Mouse (Mus musculus): Measurements from ENCODE around the gene Ap3d1.
A peak's percentile ranks its signal among the peaks of the same experiment; 100 is the strongest.

Gene Ap3d1

DNA sequence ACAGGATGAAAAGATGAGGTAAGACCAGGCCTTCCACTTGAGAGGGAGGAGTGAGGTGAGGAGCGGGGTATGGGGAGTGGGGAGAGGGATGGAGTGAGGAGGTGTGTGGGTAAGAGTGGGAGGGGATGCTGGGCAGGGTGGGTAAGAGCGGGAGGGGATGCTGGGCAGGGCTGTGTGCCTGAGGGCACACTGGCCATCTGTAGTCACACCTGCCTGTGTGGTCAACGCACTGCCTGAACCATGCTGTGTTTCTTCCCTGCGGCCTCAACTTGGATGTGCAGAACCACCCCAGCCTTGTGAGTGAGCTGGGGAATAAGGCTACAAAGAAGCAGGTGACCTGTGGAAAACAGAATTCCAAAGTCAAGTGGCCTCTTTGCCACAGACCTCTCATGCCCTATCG is 37.6 kb downstream of the Ap3d1 start:
- DNase-seq (ENCODE audit: low read depth, low spot score), result no peak

DNA sequence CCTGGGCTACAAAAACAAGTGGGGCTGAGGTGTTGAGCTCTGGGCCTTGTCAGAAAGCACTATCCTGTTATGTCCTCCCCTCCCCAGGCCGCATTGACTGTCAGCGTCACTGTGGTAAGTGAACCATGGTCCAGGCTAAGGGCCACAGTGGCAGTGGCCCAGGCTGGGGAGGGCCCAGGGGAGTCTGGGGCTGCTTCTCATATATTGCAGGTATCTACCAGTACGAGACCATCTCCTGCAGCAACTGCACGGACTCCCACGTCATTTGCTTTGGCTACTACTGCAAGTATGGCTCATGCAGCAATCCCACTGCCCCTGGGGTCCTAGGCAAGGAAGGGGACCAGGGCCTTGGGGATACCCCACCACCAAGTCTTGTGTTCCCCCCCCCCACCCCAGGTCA is 38.4 kb downstream of the Ap3d1 start:
- DNase-seq (ENCODE audit: low read depth, low spot score), result no peak

DNA sequence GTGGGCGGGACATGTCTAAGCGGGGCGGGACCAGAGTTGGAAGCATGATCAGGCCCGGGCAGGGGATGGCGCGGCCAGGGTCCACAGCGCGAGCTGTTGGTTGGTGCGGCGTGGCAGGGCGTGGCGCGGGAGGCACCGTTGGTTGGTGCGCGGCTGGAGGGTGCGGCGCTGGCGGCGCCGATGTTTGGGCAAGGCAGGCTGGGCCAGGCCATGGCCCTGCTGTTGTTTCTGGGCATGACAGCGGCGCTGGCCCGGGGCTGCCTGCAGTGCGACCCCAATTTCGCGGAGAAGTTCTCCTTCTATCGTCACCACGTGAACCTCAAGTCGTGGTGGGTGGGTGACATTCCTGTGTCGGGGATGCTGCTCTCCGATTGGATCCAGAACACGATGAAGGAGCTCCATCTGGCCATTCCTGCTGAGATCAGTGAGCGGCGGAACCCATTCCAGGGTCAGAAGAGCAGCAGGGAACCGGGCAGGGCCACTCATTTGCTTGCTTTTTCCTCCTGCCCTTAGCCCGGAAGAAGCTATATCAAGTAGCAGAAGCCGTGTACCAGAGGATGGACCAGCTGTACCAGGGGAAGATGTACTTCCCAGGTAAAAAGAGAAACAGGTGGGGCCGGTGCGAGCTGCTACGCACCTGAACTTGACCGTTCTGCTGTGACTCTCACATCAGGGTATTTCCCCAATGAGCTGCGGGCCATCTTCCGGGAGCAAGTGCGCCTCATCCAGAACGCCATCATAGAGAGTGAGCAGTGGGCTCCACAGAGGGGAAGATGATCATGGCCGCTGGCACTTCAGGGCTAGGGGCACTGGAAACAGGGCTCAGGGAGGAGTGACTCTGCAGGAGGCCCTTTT is 39.3 kb downstream of the Ap3d1 start:
- DNase-seq (ENCODE audit: low read depth, low spot score), result peak; percentile 94

DNA sequence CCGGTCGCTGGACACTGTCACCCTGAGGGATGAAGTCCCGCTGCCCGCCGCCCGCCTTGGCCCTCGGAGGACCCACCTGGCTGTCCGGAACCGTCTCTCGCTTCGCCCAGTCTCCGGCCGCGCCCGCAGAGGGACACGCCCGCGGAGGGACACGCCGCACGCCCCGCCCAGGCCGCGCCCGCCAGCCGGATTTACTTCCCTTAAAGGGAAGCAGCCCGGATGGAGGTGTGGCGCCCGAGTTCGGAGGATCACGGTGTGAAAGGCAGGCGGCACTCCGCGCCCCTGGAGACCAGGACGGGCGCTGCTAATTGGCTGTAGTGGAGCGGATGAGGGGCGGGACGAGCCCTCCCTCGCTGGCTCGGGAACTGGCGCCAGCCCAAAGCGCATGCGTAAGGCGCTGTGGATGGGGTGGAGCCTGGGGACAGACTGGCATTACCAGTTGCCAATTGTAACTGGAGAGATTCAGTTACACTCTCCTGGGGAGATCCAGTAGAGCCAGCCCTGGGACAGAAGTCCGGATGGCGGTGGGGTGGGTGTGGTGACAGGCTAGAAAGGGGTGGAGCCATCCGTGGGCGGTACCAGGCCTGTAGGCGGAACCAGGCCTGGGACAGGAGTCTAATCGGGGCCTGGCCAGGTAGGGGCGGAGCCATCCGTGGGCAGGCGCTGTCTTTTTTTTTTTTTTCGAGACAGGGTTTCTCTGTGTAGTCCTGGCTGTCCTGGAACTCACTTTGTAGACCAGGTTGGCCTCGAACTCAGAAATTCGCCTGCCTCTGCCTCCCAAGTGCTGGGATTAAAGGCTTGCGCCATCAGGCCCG is 40.1 kb downstream of the Ap3d1 start, which contains the start of the genes Mob3a and Izumo4:
Mob3a (minus strand) TSS at position 257 of the 815 bp plus-strand sequence.
Izumo4 (plus strand) TSS at position 464 of the 815 bp plus-strand sequence.
- peak; percentile 100 for DNase-seq (ENCODE audit: low read depth, low spot score)

DNA sequence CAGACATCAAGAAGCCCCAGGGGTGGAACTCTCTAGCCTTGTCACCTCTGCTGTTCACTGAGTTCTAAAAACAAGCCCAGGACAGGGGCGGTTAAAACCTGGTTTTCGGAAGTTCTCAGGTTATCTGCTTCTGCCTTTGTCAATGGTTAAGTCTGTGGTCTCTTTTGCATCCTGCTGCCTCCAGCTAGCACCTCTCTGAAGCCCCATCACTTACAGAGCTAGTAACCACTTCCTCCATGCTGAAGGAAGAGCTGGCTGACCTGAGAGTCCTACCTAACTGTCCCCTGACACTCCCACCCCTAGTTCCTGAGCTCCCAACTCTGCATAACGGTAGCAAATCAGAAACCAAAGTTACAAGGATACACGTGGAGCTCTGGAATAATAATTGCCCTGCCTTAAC is 41.3 kb downstream of the Ap3d1 start:
- no peak for DNase-seq (ENCODE audit: low read depth, low spot score)

DNA sequence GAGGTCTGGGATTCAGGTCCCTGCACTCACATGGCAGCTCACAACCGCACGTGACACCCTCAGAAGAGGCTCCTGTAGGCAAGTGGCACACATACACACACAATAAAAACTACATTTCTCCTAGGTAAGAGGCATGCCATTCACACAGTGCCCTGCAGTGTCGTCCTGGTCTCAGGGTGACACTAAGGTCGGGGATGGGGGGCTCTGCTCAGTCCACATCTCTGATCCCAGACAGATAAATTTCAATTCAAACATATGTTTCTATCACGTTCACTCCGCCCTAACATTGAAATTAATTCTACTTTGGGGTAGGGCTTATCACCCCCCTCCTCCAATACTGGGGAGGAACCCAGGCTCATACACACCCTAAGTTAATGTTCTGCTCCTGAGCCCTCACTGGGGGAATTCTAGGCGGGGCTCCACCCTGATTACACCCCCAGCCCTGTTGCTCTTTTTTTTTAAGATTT is 42.0 kb downstream of the Ap3d1 start:
- no peak for DNase-seq (ENCODE audit: low read depth, low spot score)

DNA sequence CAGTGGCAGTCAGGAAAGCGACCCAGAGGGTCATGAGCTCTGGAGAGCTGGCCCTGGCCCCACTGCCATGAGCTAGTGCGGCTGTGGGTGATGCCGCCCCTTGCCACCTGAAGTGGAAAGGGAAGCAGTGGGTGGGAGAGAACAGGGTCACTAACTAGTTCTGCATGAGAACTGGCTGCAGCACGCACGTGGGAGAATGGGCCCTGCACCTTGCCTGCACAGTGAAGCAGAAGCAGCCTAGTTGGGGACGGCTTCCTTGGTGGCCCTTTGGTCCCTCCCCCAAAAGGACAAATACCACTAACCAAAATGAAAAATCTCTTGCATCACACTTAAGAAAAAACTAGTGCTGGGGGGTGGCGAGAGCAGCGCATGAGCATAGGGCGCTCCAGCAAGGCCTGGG is 43.5 kb downstream of the Ap3d1 start:
- DNase-seq (ENCODE audit: low read depth, low spot score), result no peak

DNA sequence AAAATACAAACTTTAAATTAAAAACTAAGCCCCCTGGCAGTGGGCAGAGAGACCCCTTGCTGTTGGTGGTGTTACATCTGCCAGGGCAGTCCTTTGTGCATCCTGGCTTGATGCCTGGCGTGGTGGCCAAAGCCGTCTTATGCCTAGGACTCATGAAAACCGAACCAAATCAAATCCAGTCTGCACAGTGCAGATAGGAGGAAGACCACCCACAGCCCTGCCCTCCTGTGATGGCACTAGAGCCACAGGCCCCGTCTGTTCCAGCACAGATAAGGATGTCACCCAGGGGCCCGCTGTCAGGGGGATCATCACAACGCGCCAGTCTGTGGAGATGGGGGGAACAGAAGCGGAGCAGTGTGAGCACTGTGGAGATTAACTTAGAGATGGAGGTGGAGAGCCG is 44.3 kb downstream of the Ap3d1 start:
- no peak for DNase-seq (ENCODE audit: low read depth, low spot score)

DNA sequence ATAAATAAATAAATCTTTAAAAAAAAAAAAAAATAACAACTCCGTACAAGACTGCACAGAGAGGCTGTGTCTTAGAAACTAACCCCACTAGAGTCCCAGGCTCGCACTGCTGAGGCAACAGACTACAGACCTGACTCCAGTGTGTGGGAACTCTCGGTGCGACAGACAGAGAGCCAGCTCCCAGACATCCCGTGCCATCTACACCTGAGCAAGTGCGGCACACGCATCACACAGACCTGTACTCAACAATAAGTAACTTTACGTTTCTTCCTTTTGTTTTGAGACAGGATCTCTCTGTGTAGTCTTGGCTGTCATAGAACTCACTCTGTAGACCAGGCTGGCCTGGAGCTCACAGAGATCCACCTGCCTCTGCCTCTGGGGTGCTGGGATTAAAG is 44.7 kb downstream of the Ap3d1 start:
- no peak for DNase-seq (ENCODE audit: low read depth, low spot score)

DNA sequence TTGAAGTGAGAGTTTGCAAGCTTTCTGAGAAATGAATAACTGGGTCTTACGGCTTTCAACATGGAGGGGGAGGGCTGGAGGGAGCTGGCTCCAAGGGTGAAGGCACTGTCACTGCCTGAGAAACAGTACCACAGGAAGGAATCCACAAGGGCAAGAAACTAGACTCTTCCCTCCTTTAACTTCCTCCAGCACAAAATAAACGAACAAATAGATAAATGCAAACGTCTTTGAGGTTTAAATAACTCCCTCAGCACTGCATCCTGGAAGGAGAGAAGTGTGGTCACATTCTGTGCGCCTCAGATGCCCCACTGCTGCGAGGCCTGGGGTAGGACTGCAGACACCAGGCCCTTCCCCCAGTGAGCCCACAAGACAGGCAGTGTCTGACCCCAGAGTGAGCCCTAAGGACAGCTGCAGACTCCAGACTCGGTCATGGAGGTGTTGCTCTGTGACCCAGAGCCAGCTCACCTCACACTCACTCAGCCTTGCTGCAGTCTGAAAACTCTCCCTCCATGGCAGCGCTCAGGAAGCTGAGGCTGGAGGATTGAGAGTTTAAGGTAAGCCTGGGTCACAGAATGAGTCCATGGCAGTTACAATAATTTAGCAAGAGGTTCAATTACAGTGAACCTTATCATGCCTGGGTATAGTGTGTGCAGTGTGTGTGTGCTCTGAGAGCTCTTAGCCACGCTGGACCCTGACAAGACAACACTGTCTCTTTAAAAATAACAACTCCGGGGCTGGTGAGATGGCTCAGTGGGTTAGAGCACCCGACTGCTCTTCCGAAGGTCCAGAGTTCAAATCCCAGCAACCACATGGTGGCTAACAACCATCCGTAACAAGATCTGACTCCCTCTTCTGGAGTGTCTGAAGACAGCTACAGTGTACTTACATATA is 45.3 kb downstream of the Ap3d1 start:
- no peak for DNase-seq (ENCODE audit: low read depth, low spot score)

DNA sequence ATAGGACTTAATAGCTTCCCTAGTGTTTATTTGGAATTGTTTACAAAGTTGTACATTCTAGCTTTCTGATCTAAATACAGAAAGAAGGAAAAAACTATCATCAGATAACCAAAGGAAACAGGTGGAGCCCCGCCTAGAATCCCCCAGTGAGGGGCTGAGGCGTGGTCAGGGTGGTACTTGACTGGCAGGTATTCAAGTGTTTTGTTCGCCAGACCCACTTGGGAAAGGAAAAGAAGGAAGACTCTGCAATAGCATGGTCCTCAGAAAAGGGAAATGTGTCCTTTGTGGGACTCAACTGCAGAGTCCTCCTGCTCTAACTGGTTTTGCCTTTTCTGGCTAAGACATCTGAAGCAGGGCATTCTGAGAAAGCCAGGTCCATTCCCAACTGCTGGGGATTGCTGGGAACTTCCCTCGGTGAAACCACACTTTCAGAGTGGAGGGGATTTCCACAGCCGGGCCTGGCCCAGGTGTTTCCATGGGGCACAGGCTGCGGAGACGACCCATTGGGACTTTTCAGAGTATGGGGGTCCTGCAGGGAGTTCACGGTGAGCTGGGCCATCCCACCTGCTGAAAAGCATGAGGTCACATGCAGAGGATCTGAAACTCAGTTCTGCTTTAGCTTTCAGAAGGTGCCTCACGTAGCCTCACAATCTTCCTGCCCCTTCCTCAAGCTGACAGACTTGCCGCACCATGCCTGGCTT is 46.1 kb downstream of the Ap3d1 start:
- DNase-seq (ENCODE audit: low read depth, low spot score), result no peak

DNA sequence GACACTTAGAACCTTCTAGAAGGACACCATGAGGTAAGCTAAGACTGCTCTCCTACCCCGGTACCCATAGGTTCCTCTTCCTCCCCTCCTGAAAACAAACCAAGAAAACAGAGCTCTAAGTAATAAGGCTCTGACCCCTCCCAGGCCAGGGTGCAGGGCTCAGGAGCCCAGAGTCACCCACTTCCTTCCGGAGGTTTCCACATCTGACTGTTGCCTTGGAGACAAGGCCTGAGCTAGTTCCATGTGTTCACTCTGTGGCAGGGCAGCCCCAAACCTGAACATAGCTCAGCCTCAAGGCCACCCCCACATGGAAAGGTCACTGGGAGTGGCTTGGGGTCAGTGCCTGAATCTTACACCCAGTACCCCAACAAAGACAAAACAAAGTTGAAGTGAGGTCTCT is 46.9 kb downstream of the Ap3d1 start:
- no peak for DNase-seq (ENCODE audit: low read depth, low spot score)

DNA sequence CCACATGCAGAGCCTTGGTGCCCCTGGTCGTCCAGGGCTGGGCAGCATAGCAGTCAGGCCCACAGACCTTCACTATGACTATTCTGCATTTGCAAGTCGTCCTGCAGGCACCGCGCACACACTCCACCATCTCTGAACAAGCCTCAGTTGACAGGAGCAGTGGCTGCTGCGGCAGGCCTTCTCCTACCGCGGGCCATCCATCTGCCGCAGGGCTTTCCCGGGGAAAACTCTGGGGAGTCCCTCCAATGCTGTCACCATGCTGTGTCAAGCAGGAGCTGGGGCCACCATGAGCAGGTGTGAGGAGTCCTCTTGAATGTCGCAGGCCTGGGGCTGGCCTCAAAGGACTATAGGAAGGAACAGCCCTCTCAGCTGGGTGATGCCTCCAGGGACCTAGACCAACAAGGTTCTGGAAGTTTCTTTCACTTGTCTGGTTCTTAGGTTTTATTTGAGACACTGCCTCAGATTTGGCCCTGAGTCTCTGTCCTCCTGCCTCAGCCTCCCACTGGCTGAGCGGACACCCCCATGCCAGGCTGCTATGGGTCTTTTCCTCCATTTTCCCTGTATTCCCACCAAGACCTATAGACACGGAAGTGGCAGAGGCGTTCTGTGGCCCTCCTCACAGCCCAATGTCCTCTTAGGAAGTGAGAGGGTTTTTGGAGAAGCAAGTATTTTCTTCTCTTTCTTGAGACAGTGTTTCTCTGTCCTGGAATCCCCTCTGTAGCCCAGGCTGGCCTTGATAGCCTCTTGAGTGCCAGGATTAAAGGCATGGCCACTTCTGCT is 47.7 kb downstream of the Ap3d1 start:
- no peak for DNase-seq (ENCODE audit: low read depth, low spot score)

DNA sequence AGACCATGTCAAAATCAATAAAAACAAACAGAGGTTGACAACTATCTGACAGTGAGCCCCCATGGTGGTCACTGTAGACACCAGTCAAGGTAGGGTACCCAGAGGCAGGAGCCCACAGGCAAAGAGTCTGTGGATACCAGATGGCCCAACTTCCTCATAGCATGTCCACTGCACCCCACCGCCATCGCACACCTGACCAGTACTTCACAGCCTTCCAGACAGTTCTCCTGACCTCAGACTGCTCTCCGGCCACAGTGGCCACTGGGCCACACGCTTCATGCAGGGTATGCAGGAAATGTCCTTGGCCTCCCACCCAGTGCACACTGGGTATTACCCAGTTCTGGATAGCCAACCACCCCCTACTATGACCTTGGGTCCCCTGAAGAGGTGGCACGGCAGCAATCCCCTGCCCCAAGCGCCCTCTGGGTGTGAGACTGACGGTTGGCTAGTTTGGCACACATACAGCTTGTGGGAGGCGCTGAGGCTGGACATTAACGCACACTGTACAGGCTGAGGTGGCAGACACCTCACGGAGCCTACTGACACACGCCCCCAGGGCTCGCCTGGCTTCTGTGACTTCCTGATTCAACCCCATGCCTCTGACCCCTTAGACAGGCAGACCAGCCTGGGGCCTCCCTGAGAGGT is 48.5 kb downstream of the Ap3d1 start:
- no peak for DNase-seq (ENCODE audit: low read depth, low spot score)

DNA sequence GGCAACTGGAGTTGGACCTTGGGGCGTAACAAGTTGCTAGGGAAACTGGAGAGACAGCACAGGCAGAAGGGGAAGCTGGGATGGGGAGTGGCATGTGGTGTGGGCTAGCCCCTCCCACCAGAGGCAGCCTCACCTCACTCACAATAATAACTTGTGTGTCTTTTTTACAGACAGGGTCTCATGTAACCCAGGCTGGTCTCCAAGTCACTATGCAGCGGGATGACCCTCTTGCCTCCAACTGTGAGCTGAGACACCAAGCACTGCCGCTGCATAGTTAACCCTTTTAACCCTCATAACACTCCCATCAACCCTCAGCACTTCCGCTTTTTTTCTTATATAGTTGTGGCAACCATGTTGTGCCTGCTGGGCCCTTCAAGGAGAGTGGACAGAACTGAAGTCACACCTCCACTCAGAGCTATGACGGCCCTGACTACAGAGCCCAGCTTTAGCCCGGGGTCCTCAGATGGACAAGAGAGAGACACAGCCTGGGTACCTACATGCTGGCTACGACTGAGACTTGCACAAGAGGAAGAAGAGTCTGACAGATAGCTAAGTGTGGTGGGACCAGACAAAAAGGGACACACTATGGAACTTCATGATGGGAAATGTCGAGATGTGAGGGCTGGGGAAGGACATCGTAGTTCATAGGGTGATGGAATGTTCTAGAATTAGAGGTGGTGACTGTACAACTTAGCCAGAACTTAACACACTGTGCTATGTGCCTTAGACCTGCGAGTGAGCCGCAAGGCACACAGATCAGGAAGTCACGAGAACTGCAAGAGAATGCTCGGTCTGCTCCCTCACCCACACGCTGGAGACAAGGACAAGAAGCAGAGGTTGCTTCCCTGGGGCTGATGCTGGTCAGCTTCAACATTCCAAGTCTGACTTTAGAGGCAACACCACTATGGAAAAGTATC is 49.6 kb downstream of the Ap3d1 start:
- DNase-seq (ENCODE audit: low read depth, low spot score), result no peak

DNA sequence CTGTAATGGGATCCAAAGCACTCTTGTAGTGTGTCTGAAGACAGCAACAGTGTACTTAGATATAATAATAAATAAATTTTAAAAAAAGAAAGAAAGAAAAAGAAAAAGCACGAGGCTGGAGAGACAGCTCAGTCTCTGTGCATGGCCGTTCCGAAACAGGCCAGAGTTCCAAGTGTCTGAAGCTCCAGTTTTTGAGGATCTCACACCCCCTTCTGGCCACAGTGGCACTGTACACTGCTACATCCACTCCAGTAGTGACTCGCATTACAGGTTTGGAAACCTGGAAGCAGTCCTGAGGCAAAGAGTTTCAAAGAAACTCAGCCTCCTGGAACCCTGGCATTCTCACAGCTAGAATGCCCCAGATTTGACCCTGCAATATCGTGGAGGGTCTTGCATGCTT is 54.2 kb downstream of the Ap3d1 start:
- peak; percentile 66 for DNase-seq (ENCODE audit: low read depth, low spot score)

DNA sequence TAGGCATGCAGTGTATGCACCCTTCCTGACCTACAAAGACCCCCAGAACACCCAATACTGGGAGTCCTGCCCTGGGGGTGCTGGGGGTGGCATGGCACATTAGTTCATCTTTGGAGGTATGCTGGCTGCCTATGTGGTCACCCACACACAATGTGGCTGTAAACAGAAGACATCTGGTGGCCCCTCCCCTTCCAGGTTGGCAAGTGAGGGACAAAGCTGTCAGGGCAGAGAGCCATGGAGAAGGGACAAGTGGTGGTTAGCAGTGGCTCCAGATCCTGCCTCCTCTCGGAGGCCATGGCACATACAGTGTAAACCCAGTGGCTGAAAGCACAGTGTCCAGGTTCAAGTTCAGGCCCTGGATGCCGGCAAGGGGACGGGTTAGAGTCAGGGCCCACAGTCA is 55.4 kb downstream of the Ap3d1 start:
- no peak for DNase-seq (ENCODE audit: low read depth, low spot score)

DNA sequence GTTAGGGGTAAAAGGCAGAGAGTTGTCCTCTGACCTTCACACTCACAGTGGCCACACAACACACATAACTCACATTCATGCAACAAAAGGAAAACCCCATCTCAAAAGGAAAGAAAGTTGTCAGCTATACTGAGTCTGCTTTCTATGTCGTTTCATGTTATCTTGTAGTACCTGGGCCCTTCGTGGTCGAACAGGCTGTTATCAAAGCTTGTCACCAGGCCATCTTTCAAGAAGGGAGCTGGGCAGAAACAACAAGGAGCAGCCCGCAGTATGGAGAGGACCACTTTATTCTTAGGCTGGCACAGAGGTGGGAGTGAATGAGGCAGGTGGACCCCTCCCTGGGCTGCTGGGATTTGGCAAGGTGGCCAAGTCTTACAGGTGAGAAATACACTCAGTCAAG is 57.1 kb downstream of the Ap3d1 start:
- DNase-seq (ENCODE audit: low read depth, low spot score), result no peak

DNA sequence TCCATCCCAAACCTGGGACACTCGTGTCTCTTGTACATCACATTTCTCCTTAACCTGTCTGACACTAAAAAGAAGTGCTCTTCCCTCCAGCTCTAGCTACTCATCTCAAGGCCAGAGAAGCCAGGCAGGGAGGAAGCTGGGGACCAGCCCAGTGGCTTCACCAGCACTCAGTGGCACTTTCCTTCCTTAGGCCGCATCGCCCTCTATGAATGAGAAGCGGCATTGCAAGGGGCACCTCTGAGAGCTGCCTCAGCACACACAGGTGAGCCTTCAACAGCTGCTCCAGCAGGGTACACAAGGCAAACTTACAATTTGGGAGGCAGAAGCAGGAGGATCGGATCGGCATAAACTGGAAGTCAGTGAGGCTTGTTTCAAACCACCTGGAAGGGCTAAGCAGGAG is 57.9 kb downstream of the Ap3d1 start:
- no peak for DNase-seq (ENCODE audit: low read depth, low spot score)
